Mouse (Mus musculus) spleen, postnatal 36 days (tissue): ENCODE measurements around the gene Ptprc.

Experiments
- DNase-seq, 2 experiments: peaks; one replicate each; pipeline ENCODE4 v3.0.0; 2022; ENCODE audit warnings: low spot score in 2 of 2, mixed read lengths in 1 of 2

The Ptprc gene

GRCm38 (mm10) chr1:138040556-138040955, 135.0 kb downstream of the Ptprc start:
- DNase-seq, result no peak

GRCm38 (mm10) chr1:138039201-138039600, 136.3 kb downstream of the Ptprc start:
- no peak for DNase-seq

- DNase-seq, result no peak
These were observed 138.0 kb downstream of the Ptprc start for GRCm38 (mm10) chr1:138037484-138037883.

GRCm38 (mm10) chr1:138029649-138030048, 145.9 kb downstream of the Ptprc start:
- no peak for DNase-seq

- no peak for DNase-seq
These were observed 150.2 kb downstream of the Ptprc start for GRCm38 (mm10) chr1:138025298-138025697.

- no peak for DNase-seq
These were observed 151.9 kb downstream of the Ptprc start for GRCm38 (mm10) chr1:138023601-138024000.

GRCm38 (mm10) chr1:138022918-138023295, 152.6 kb downstream of the Ptprc start:
- DNase-seq, result no peak

- no peak for DNase-seq
These were observed 153.3 kb downstream of the Ptprc start for GRCm38 (mm10) chr1:138021962-138022917.
